21 mouse cellular contexts compared by ENCODE assay signal in genomic region chr3:21361069-21361468, GRCm38 (mm10).
A peak's percentile ranks its signal among the peaks of the same experiment; 100 is the strongest.
DNase-seq lines count a peak whose midpoint lies in the region; ATAC-seq and TF ChIP-seq lines count a peak whose summit lies in the region.
"Had no signal": no experiment of that assay in that cellular context is flagged by ENCODE, and none has a peak within 500 bp of the region (broad histone marks: within the 10 kb centered on the region; RNA-seq: fewer than 3 reads in every experiment).

No protein-coding gene starts in this region.

- ATAC-seq in intestine, embryonic 15.5 days = peak; percentile 59; the same call in 1 of the 2 replicates
- peak; percentile 53; the same call in 1 of the 2 replicates for ATAC-seq in intestine, postnatal 0 days
- ATAC-seq: activated CD4-positive, CD25-positive, alpha-beta regulatory T cell, adult 4 months; forebrain, embryonic 13.5 days; forebrain, embryonic 15.5 days; Patski had no signal

- no peak overlapping the region for H3K4me2 ChIP-seq in intestine, embryonic 15.5 days (replicated peaks)
- no peak overlapping the region for H3K4me2 ChIP-seq in intestine, postnatal 0 days (replicated peaks; ENCODE audit: low read depth)
- H3K4me2 ChIP-seq: embryonic facial prominence, embryonic 12.5 days; forebrain, embryonic 13.5 days; forebrain, embryonic 15.5 days had no signal

- H3K27me3 ChIP-seq in MEL (ENCODE audit: control insufficient read depth in 1 of 2, insufficient read depth in 2 of 2, low read length in 2 of 2) = no peaks in the 10 kb centered on the region
- no peaks in the 10 kb centered on the region for H3K27me3 ChIP-seq in intestine, embryonic 15.5 days (replicated peaks)
- no peaks in the 10 kb centered on the region for H3K27me3 ChIP-seq in intestine, postnatal 0 days (replicated peaks; ENCODE audit: control insufficient read depth, insufficient read depth, low read length)
- H3K27me3 ChIP-seq: embryonic facial prominence, embryonic 12.5 days; forebrain, embryonic 13.5 days; forebrain, embryonic 15.5 days; Patski had no signal

- TF ChIP-seq EP300 in MEL (IDR thresholded peaks at IDR 0.05; ENCODE audit: low read depth in 1 of 2, low read length in 2 of 2) = no peak

- no peaks in the 10 kb centered on the region for H3K36me3 ChIP-seq in MEL (ENCODE audit: control insufficient read depth in 1 of 2, insufficient read depth in 2 of 2, low read length in 2 of 2)
- H3K36me3 ChIP-seq in intestine, embryonic 15.5 days = no peaks in the 10 kb centered on the region
- H3K36me3 ChIP-seq in intestine, postnatal 0 days (ENCODE audit: control insufficient read depth, insufficient read depth) = no peaks in the 10 kb centered on the region
- H3K36me3 ChIP-seq: embryonic facial prominence, embryonic 10.5 days; embryonic facial prominence, embryonic 12.5 days; forebrain, embryonic 15.5 days had no signal

- H3K27ac ChIP-seq in MEL (ENCODE audit: control insufficient read depth, low read depth, low read length) = no peak overlapping the region
- H3K27ac ChIP-seq in intestine, embryonic 15.5 days = no peak overlapping the region
- no peak overlapping the region for H3K27ac ChIP-seq in intestine, postnatal 0 days (ENCODE audit: low read depth, low read length)
- H3K27ac ChIP-seq: embryonic facial prominence, embryonic 10.5 days; embryonic facial prominence, embryonic 12.5 days; forebrain, embryonic 13.5 days; forebrain, embryonic 15.5 days had no signal

- H3K9ac ChIP-seq in MEL (ENCODE audit: control insufficient read depth, low read depth, low read length, poor library complexity, severe bottlenecking) = no peak overlapping the region
- H3K9ac ChIP-seq in intestine, embryonic 15.5 days = no peak overlapping the region
- H3K9ac ChIP-seq in intestine, postnatal 0 days (ENCODE audit: low read depth, low read length) = no peak overlapping the region
- H3K9ac ChIP-seq: embryonic facial prominence, embryonic 12.5 days; forebrain, embryonic 13.5 days; forebrain, embryonic 15.5 days had no signal

- H3K4me1 ChIP-seq in MEL (ENCODE audit: control insufficient read depth in 1 of 2, insufficient read depth in 2 of 2, low read length in 2 of 2) = no peaks in the 10 kb centered on the region
- no peaks in the 10 kb centered on the region for H3K4me1 ChIP-seq in intestine, embryonic 15.5 days (replicated peaks)
- H3K4me1 ChIP-seq in intestine, postnatal 0 days (replicated peaks; ENCODE audit: control insufficient read depth, insufficient read depth, low read length) = 0 out of 2 replicates have a peak, but pooled peaks cover 3% of the 10 kb centered on the region
- H3K4me1 ChIP-seq: embryonic facial prominence, embryonic 12.5 days had no signal

- no peaks in the 10 kb centered on the region for H3K79me2 ChIP-seq in MEL (ENCODE audit: control insufficient read depth, insufficient read depth, low read length, poor library complexity)

- no peak for TF ChIP-seq CTCF in MEL (IDR thresholded peaks at IDR 0.05 in 2 of 3, conservative IDR thresholded peaks at IDR 0.05 in 1 of 3; ENCODE audit: control insufficient read depth in 1 of 3, insufficient read depth in 1 of 3, low read depth in 2 of 3, low read length in 3 of 3, poor library complexity in 1 of 3, severe bottlenecking in 1 of 3)
- TF ChIP-seq CTCF in intestine, postnatal 0 days (IDR thresholded peaks at IDR 0.05; ENCODE audit: low read depth) = no peak

- no peaks in the 10 kb centered on the region for H3K9me3 ChIP-seq in MEL (replicated peaks; ENCODE audit: insufficient read depth, low read length)
- H3K9me3 ChIP-seq in intestine, embryonic 15.5 days = no peaks in the 10 kb centered on the region
- no peaks in the 10 kb centered on the region for H3K9me3 ChIP-seq in intestine, postnatal 0 days (ENCODE audit: control insufficient read depth)
- H3K9me3 ChIP-seq: embryonic facial prominence, embryonic 10.5 days; embryonic facial prominence, embryonic 12.5 days; forebrain, embryonic 13.5 days; forebrain, embryonic 15.5 days had no signal

- TF ChIP-seq POLR2A in MEL (IDR thresholded peaks at IDR 0.05; ENCODE audit: control insufficient read depth in 1 of 2, insufficient read depth in 1 of 2, low read depth in 1 of 2, low read length in 2 of 2, poor library complexity in 1 of 2) = no peak

- no peak for TF ChIP-seq RAD21 in MEL (IDR thresholded peaks at IDR 0.05; ENCODE audit: low read depth, low read length)

- WGBS in intestine, embryonic 15.5 days = 71% methylated on average over 3 of the region's 3 CpGs
- WGBS in intestine, postnatal 0 days = 43% methylated on average over 3 of the region's 3 CpGs

- peak; percentile 70 for DNase-seq in kidney, adult 9 months
- no peak for DNase-seq in kidney, adult 11 months
- peak; percentile 6 for DNase-seq in MEL (ENCODE audit: low read depth, low spot score)
- DNase-seq in urinary bladder, postnatal 14 days (ENCODE audit: low spot score) = no peak
- DNase-seq in lung, adult 18-20 months = no peak
- DNase-seq: adrenal gland, adult 8-10 months; adrenal gland, postnatal 14 days; adrenal gland, postnatal 36 days; cerebellum, adult 11-12 months; cerebellum, adult 2 months; cerebellum, adult 9-10 months; cerebellum, postnatal 10 days; cerebellum, postnatal 25 days had no signal

- H3K4me3 ChIP-seq in MEL (ENCODE audit: control insufficient read depth in 1 of 2, insufficient read depth in 1 of 2, low read depth in 2 of 2, low read length in 2 of 2) = no peak overlapping the region
- H3K4me3 ChIP-seq in intestine, embryonic 15.5 days (replicated peaks) = no peak overlapping the region
- no peak overlapping the region for H3K4me3 ChIP-seq in intestine, postnatal 0 days (ENCODE audit: low read depth, low read length)
- H3K4me3 ChIP-seq: embryonic facial prominence, embryonic 10.5 days; embryonic facial prominence, embryonic 12.5 days; forebrain, embryonic 13.5 days; forebrain, embryonic 15.5 days had no signal

TF ChIP-seq in MEL, 35 proteins besides CTCF, POLR2A, EP300 and RAD21:
- no peak for TF ChIP-seq ZMIZ1 (IDR thresholded peaks at IDR 0.05; ENCODE audit: low read depth, low read length)
- no peak for TF ChIP-seq UBTF (IDR thresholded peaks at IDR 0.05; ENCODE audit: borderline replicate concordance, insufficient read depth, low read depth, low read length)
- TF ChIP-seq MAFK (IDR thresholded peaks at IDR 0.05; ENCODE audit: borderline replicate concordance, low read depth, low read length) = no peak
- TF ChIP-seq JUND (IDR thresholded peaks at IDR 0.05; ENCODE audit: low read depth, low read length) = no peak
- TF ChIP-seq MYB (IDR thresholded peaks at IDR 0.05; ENCODE audit: low read depth, low read length) = no peak
- TF ChIP-seq TBP (IDR thresholded peaks at IDR 0.05; ENCODE audit: low read depth, low read length) = no peak
- TF ChIP-seq SMC3 (IDR thresholded peaks at IDR 0.05; ENCODE audit: low read depth, low read length) = no peak
- no peak for TF ChIP-seq TCF12 (IDR thresholded peaks at IDR 0.05; ENCODE audit: low read depth, low read length)
- no peak for TF ChIP-seq E2F4 (IDR thresholded peaks at IDR 0.05; ENCODE audit: borderline replicate concordance, low read depth, low read length)
- TF ChIP-seq SIN3A (IDR thresholded peaks at IDR 0.05; ENCODE audit: low read length) = no peak
- no peak for TF ChIP-seq CHD1 (IDR thresholded peaks at IDR 0.05; ENCODE audit: low read depth, low read length)
- no peak for TF ChIP-seq KAT2A (conservative IDR thresholded peaks at IDR 0.05; ENCODE audit: low read depth, low read length)
- no peak for TF ChIP-seq MYC (IDR thresholded peaks at IDR 0.05; ENCODE audit: low read depth, low read length)
- TF ChIP-seq NRF1 (IDR thresholded peaks at IDR 0.05; ENCODE audit: insufficient read depth, low read depth, low read length, poor library complexity, severe bottlenecking) = no peak
- no peak for TF ChIP-seq MEF2A (IDR thresholded peaks at IDR 0.05; ENCODE audit: extremely low read depth, insufficient replicate concordance, low read depth, low read length, poor library complexity, severe bottlenecking)

Comparison
In these comparisons a context has a peak if more than half of its experiments do, and no peak if none do; other contexts are left out.
1. DNase-seq: peak in kidney, adult 9 months (single experiment) and MEL (single experiment); none in kidney, adult 11 months (single experiment), urinary bladder, postnatal 14 days (single experiment) and lung, adult 18-20 months (0 of 2).